Mouse (Mus musculus) adrenal gland, adult 2 months (tissue): ENCODE data around the gene Kcnn4. TPM values are rescaled to one million over a fixed set of nuclear protein-coding genes. Genes with fewer than 3 reads are reported as not detected.

ENCODE experiments used
- DNase-seq: peaks from one replicate; pipeline ENCODE4 v3.0.0; 2021
- microRNA-seq, 2 experiments: library from miRNA; unstranded; fragments of <30 nt; microRNA quantifications; one replicate each; pipeline ENCODE4 v1.2.0; 2021
- polyA plus RNA-seq: library from polyadenylated mRNA; depleted of rRNA; stranded (reverse); fragments of >200 nt; gene quantifications from 2 replicates; pipeline ENCODE4 v1.2.3, GENCODE M21; 2012; rRNA removed
- total RNA-seq, 2 experiments: library from RNA; stranded (reverse); gene quantifications; 2 replicates each; pipeline ENCODE4 v1.2.3; 2021

Kcnn4 gene
- total and polyA plus RNA-seq, 3 experiments, result 0.37 to 2.1 (median 0.97) TPM

DNA sequence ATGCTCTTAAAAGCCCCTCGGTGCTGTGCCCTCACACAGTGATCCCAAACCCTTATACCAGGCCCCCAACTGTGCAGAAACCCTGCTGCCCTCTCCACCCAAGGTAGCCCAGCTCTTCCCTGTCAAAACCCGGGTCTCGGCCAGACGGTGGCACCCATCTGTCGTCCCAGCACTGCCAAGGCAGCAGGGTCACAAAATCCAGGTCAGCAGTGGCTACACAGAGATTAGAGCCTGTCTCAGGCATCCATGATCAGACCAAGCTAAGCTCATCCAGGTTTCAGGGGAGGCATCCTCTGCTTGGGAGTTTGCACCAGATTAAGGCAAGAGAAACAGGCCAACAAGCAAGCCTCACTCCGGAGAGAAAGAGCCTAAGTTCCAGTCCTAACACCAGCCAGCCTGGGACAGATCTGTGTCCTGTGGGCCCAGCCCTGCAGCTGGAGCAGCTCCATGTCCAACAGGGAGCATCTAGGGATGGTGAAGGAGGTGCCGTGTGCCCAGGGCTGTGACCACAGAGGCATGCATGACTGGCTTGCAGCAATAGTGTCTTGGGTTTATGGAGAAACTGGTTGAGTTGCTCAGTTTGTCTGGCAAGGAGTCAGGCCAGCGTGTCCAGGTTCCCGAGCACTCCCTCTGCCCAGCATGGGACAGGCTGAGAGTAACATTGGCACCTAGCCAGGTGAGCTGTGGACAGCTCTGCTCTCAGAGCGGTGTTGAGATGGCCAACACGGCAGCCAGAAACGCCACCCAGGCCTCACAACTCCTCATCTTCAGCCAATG lies 54.1 kb downstream of the Kcnn4 start:
- peak; percentile 30 for DNase-seq

DNA sequence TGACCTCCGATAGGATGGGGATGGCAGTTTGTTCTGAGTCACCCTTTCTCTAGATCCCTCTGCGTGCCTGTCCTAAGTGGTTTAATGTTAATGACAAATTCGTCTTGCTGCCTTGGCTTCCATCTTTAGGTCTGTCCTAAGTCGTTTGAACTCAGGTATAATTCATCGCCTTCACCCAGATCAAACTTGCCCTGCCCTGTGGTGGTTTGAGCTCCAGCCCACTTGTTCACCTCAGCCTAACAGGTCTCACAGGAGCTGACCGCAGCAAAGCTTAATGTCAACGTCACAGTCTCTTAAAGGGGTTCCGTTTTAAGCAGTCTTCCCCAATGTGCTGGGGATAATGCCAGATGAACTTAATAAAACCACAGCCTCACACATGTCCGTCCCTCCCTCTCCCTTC lies 55.9 kb downstream of the Kcnn4 start:
- no peak for DNase-seq

- no peak for DNase-seq
These were observed 57.1 kb downstream of the Kcnn4 start for GRCm38 (mm10) chr7:24427168-24427567.

DNA sequence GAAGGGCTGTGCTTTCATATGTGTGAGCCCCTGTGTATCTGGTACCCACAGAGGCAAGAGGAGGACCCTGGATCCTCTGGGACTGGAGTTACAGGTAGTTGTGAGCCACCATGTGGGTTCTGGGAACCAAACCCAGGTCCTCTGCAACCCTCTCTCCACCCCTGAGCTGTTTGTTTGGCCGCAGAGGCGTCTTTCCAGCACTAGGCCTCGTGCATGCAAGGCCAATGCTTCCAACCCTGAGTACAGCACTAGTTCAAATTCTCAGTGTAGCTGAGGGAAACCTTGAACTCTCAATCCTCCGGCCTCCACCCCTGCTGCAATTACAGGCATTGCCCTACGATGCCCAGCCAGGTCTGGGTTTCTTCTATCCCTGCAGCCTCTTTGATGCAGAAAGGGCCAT lies 58.7 kb downstream of the Kcnn4 start:
- no peak for DNase-seq

DNA sequence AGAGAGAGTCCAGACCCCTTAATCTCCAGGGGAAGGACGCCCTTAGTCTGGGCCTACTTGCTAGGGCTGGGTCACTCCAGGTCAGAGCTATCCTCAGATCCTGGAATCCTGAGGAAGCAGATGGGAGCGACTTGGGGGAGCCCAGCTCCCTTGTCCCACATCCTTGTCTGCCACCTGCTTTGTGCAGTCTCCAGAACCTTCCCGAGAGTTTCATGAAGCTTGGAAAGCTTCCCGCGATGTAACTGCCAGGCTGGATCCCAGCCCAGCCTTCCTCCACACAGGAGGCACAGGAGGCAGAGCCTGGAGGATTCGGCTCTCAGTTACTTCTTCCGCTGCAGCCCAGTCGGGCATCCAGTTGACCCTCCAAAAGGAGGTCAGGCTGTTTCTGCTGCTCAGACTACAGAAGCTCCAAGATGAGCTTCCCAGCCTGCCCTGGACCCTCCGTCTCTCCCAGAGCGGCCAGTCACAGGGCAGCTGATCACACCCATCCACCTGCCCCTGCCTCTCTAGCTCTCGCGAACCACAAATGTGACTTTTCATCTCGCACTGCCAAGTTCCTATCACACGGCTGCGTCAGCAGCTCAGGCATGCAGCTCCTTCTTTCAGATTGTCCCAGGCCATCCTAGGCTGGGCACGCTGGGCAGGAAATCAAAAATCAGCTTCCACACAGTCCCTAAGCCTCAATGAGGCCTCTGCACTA lies 59.5 kb downstream of the Kcnn4 start:
- DNase-seq, result no peak

- DNase-seq, result no peak
These were observed 60.7 kb downstream of the Kcnn4 start for GRCm38 (mm10) chr7:24430551-24431345.

- DNase-seq, result no peak
These were observed 61.6 kb downstream of the Kcnn4 start for GRCm38 (mm10) chr7:24431713-24432112.

GRCm38 (mm10) chr7:24435305-24435704 lies 65.2 kb downstream of the Kcnn4 start:
- no peak for DNase-seq

Small RNAs within 50 kb of the gene (microRNA-seq; reads per million reads assigned to microRNA genes)
- gene Gm27592, result 0 reads per million in 2 experiments

Other genes starting within 250 kb of the Kcnn4 start
- gene Zfp235, start 236.1 kb upstream of the Kcnn4 start, total RNA-seq, result 1 to 10 TPM; 9.4 to 9.7 TPM
- gene Zfp235, start 236.1 kb upstream of the Kcnn4 start, polyA plus RNA-seq, result 2.6 and 4.2 TPM in 2 replicates
- under 1 TPM; 0.37 to 0.38 TPM for gene Zfp114, start 195.2 kb upstream of the Kcnn4 start, total RNA-seq
- gene Zfp114, start 195.2 kb upstream of the Kcnn4 start, polyA plus RNA-seq, result 0.04 and 0.08 TPM in 2 replicates
- gene Zfp111, start 158.8 kb upstream of the Kcnn4 start, total RNA-seq, result 1 to 10 TPM; 6.6 to 9.4 TPM
- 0.58 and 0.70 TPM in 2 replicates for gene Zfp111, start 158.8 kb upstream of the Kcnn4 start, polyA plus RNA-seq
- gene Zfp109, start 132.7 kb upstream of the Kcnn4 start, total RNA-seq, result 1 to 10 TPM; 4.1 to 4.3 TPM
- 0.54 and 0.65 TPM in 2 replicates for gene Zfp109, start 132.7 kb upstream of the Kcnn4 start, polyA plus RNA-seq
- gene Zfp108, start 115.5 kb upstream of the Kcnn4 start, total RNA-seq, result 1 to 10 TPM; 2.2 to 3.7 TPM
- gene Zfp108, start 115.5 kb upstream of the Kcnn4 start, polyA plus RNA-seq, result 0.35 and 0.44 TPM in 2 replicates
- gene Zfp93, start 99.8 kb upstream of the Kcnn4 start, total RNA-seq, result 1 to 10 TPM; 4.1 to 4.3 TPM
- gene Zfp93, start 99.8 kb upstream of the Kcnn4 start, polyA plus RNA-seq, result 1.1 and 1.3 TPM in 2 replicates
- 1 to 10 TPM; 7.0 to 9.6 TPM for gene Zfp61, start 69.0 kb upstream of the Kcnn4 start, total RNA-seq
- 2.0 and 2.6 TPM in 2 replicates for gene Zfp61, start 69.0 kb upstream of the Kcnn4 start, polyA plus RNA-seq
- 1 to 10 TPM; 3.1 to 5.5 TPM for gene Zfp94, start 53.6 kb upstream of the Kcnn4 start, total RNA-seq
- gene Zfp94, start 53.6 kb upstream of the Kcnn4 start, polyA plus RNA-seq, result 4.3 and 4.6 TPM in 2 replicates
- gene Tescl, start 36.3 kb upstream of the Kcnn4 start, total RNA-seq, result 1 to 10 TPM in 1 of 2 experiments, under 1 TPM in 1; 0.58 to 1.2 TPM
- gene Tescl, start 36.3 kb upstream of the Kcnn4 start, polyA plus RNA-seq, result 1.2 and 1.8 TPM in 2 replicates
- not detected for gene Lypd5, start 21.1 kb upstream of the Kcnn4 start, total RNA-seq
- not detected in 2 replicates for gene Lypd5, start 21.1 kb upstream of the Kcnn4 start, polyA plus RNA-seq
- gene Smg9, start 29.4 kb downstream of the Kcnn4 start, total RNA-seq, result 10 to 100 TPM; 19.7 to 20.2 TPM
- 45.8 and 46.0 TPM in 2 replicates for gene Smg9, start 29.4 kb downstream of the Kcnn4 start, polyA plus RNA-seq
- gene Irgc1, start 82.0 kb downstream of the Kcnn4 start, total RNA-seq, result not detected
- 0.19 TPM in 1 of 2 replicates, not detected in the other for gene Irgc1, start 82.0 kb downstream of the Kcnn4 start, polyA plus RNA-seq
- 10 to 100 TPM in 1 of 2 experiments, 1 to 10 TPM in 1; 9.5 to 10.8 TPM for gene Plaur, start 92.2 kb downstream of the Kcnn4 start, total RNA-seq
- 15.5 and 18.0 TPM in 2 replicates for gene Plaur, start 92.2 kb downstream of the Kcnn4 start, polyA plus RNA-seq
- gene Cadm4, start 111.8 kb downstream of the Kcnn4 start, total RNA-seq, result 1 to 10 TPM; 1.7 to 4.7 TPM
- 6.6 and 7.5 TPM in 2 replicates for gene Cadm4, start 111.8 kb downstream of the Kcnn4 start, polyA plus RNA-seq
- gene Zfp428, start 136.7 kb downstream of the Kcnn4 start, total RNA-seq, result 1 to 10 TPM; 4.2 to 7.2 TPM
- 32.1 and 38.3 TPM in 2 replicates for gene Zfp428, start 136.7 kb downstream of the Kcnn4 start, polyA plus RNA-seq
- gene AC161166.1, start 142.2 kb downstream of the Kcnn4 start, total RNA-seq, result not detected
- gene AC161166.1, start 142.2 kb downstream of the Kcnn4 start, polyA plus RNA-seq, result not detected in 2 replicates
- gene Irgq, start 160.4 kb downstream of the Kcnn4 start, total RNA-seq, result 10 to 100 TPM; 21.2 to 23.7 TPM
- gene Irgq, start 160.4 kb downstream of the Kcnn4 start, polyA plus RNA-seq, result 20.8 and 23.5 TPM in 2 replicates
- not detected for gene Pinlyp, start 175.9 kb downstream of the Kcnn4 start, total RNA-seq
- gene Pinlyp, start 175.9 kb downstream of the Kcnn4 start, polyA plus RNA-seq, result not detected in 2 replicates
- gene Xrcc1, start 176.0 kb downstream of the Kcnn4 start, total RNA-seq, result 10 to 100 TPM; 34.7 to 36.8 TPM
- 61.2 TPM in 2 replicates for gene Xrcc1, start 176.0 kb downstream of the Kcnn4 start, polyA plus RNA-seq
- gene Ethe1, start 217.3 kb downstream of the Kcnn4 start, total RNA-seq, result 10 to 100 TPM; 34.8 to 37.5 TPM
- gene Ethe1, start 217.3 kb downstream of the Kcnn4 start, polyA plus RNA-seq, result 32.1 and 33.8 TPM in 2 replicates
- under 1 TPM; 0.29 to 0.45 TPM for gene Zfp575, start 217.4 kb downstream of the Kcnn4 start, total RNA-seq
- gene Zfp575, start 217.4 kb downstream of the Kcnn4 start, polyA plus RNA-seq, result 0.36 and 0.62 TPM in 2 replicates
- gene Phldb3, start 240.5 kb downstream of the Kcnn4 start, total RNA-seq, result 1 to 10 TPM; 3.5 to 8.5 TPM
- 3.9 and 4.4 TPM in 2 replicates for gene Phldb3, start 240.5 kb downstream of the Kcnn4 start, polyA plus RNA-seq